Mouse (Mus musculus) forebrain, embryonic 12.5 days (tissue): ENCODE results near the gene Camk2g. TPM values are rescaled to one million over a fixed set of nuclear protein-coding genes. Genes with fewer than 3 reads are reported as not detected.
A peak's percentile ranks its signal among the peaks of the same experiment; 100 is the strongest.

Experiments used
- ATAC-seq: fragments of 200-750 bp; cut with Nextera tagmentation; 2 replicates; pipeline ENCODE4 v1.8.0; 2017; ENCODE audit warnings: moderate TSS enrichment; ENCODE audit not compliant: low FRiP score
- H3K27ac ChIP-seq: fragments of 300-500 bp; sonication (generic); 2 replicates; pipeline ENCODE4 v1.5.1; 2016; ENCODE audit warnings: mild to moderate bottlenecking
- H3K27me3 ChIP-seq: fragments of 300-500 bp; sonication (generic); 2 replicates; pipeline ENCODE4 v1.6.1; 2016; ENCODE audit warnings: mild to moderate bottlenecking
- H3K36me3 ChIP-seq: fragments of 300-500 bp; sonication (generic); replicated peaks from 2 replicates; pipeline ENCODE4 v1.6.1; 2016; ENCODE audit warnings: mild to moderate bottlenecking
- H3K4me1 ChIP-seq: fragments of 300-500 bp; sonication (generic); 2 replicates; pipeline ENCODE4 v1.6.1; 2016
- H3K4me2 ChIP-seq: fragments of 300-500 bp; sonication (generic); 2 replicates; pipeline ENCODE4 v1.6.1; 2016; ENCODE audit warnings: mild to moderate bottlenecking, moderate library complexity
- H3K4me3 ChIP-seq: fragments of 300-500 bp; sonication (generic); replicated peaks from 2 replicates; pipeline ENCODE4 v1.5.1; 2016; ENCODE audit warnings: mild to moderate bottlenecking
- H3K9ac ChIP-seq: fragments of 300-500 bp; sonication (generic); 2 replicates; pipeline ENCODE4 v1.6.1; 2016; ENCODE audit warnings: mild to moderate bottlenecking
- H3K9me3 ChIP-seq: fragments of 300-500 bp; sonication (generic); 2 replicates; pipeline ENCODE4 v1.6.1; 2016
- WGBS: fragments of 180-500 bp; shearing (Covaris S2); methylation state at CpG from one replicate; pipeline ENCODE4 v1.1.7; 2016; 5-methylcytosine and 5-hydroxymethylcytosine counted together
- polyA plus RNA-seq: library from polyadenylated mRNA; unstranded; fragments of >200 nt; fragmentation: Nextera tagmentation; extraction: Ambion mirVana; gene quantifications from 2 replicates; pipeline ENCODE4 v1.2.1, GENCODE M21; 2016

The Camk2g gene
- polyA plus RNA-seq, 1 experiment from 2014 or later: 60.4 TPM

- Histone ChIP-seq H3K9me3 (no peaks in the 10 kb centered on the region), H3K36me3 (peaks cover 24% of the 10 kb centered on the region), H3K9ac (peak within 1 kb of the TSS; percentile 83), H3K4me1 (peaks cover 42% of the 10 kb centered on the region), H3K4me3 (peak within 1 kb of the TSS; percentile 80), H3K27me3 (no peaks in the 10 kb centered on the region), H3K4me2 (peak within 1 kb of the TSS; percentile 70), H3K27ac (peak within 1 kb of the TSS; percentile 93)
- peak; percentile 75 for ATAC-seq
- WGBS: under 1% methylated on average over 61 of the region's 61 CpGs
These were observed 91.0 kb downstream of the Camk2g start, which contains the start of gene Chchd1 for GRCm38 (mm10) chr14:20702741-20703381. Chchd1 (plus strand) TSS chr14:20703006.

GRCm38 (mm10) chr14:20702096-20702740 lies 91.7 kb downstream of the Camk2g start:
- peak; percentile 3; the same call in 1 of the 2 replicates for ATAC-seq
- 17% methylated on average over 15 of the region's 15 CpGs for WGBS
- peak overlapping the region; percentile 70 for H3K4me2 ChIP-seq
- peaks cover 24% of the 10 kb centered on the region for H3K36me3 ChIP-seq
- H3K4me1 ChIP-seq: peaks cover 47% of the 10 kb centered on the region
- H3K27ac ChIP-seq: peak overlapping the region; percentile 93
- H3K4me3 ChIP-seq: peak overlapping the region; percentile 80
- H3K27me3 ChIP-seq: no peaks in the 10 kb centered on the region
- H3K9ac ChIP-seq: peak overlapping the region; percentile 83
- H3K9me3 ChIP-seq: no peaks in the 10 kb centered on the region

DNA sequence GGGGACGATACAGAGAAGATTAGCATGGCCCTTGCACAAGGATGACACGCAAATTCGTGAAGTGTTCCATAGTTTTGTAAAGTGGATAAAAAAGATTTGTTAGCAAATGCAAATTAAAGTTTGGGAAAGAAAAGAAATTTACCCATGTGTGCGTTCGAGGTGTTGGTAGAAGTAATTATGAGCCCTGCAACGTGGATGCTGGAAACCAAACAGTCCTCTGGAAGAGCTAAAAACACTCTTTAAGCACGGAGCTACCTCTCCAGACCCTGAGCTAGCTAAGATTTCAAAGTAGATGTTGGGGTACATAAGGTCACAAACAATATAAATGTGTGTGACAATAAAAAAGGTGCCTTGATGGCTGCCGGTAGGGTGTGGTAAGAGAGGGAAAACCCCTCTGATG lies 92.3 kb downstream of the Camk2g start:
- no peaks in the 10 kb centered on the region for H3K9me3 ChIP-seq
- peaks cover 53% of the 10 kb centered on the region for H3K4me1 ChIP-seq
- ATAC-seq: no peak

DNA sequence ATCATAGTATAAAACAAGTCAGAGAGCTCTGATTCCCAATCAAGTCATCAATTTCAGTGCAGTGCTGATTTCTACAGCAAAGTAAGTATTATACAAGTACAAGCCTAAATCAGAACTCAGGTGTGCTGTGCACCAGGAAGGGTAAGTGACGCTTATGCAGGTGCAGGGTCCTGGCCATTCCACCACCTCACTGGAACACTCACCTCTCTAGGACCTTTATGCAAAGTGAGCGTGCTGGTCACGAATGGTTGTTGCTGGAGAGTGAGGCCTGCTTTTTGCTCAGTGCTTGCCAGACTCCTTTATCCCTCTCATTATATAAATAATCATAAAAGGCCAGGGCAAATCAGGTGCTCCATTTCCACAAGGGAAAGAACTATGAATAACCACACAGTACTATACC lies 93.5 kb downstream of the Camk2g start:
- Histone ChIP-seq H3K4me2 (no peak overlapping the region; the same call in 1 of the 2 replicates), H3K9me3 (no peaks in the 10 kb centered on the region), H3K36me3 (peaks cover 21% of the 10 kb centered on the region), H3K9ac (no peak overlapping the region), H3K27ac (no peak overlapping the region), H3K27me3 (no peaks in the 10 kb centered on the region), H3K4me1 (peaks cover 64% of the 10 kb centered on the region), H3K4me3 (no peak overlapping the region)
- WGBS: 91% methylated on average over 3 of the region's 3 CpGs
- no peak for ATAC-seq

More for the DNA sequence above, 92.3 kb downstream of the Camk2g start:
- Histone ChIP-seq H3K9ac (peak overlapping the region; percentile 83; the same call in 1 of the 2 replicates), H3K27me3 (no peaks in the 10 kb centered on the region), H3K36me3 (peaks cover 24% of the 10 kb centered on the region), H3K4me2 (peak overlapping the region; percentile 70), H3K4me3 (peak overlapping the region; percentile 80), H3K27ac (no peak overlapping the region)
- 90% methylated on average over 8 of the region's 8 CpGs for WGBS

DNA sequence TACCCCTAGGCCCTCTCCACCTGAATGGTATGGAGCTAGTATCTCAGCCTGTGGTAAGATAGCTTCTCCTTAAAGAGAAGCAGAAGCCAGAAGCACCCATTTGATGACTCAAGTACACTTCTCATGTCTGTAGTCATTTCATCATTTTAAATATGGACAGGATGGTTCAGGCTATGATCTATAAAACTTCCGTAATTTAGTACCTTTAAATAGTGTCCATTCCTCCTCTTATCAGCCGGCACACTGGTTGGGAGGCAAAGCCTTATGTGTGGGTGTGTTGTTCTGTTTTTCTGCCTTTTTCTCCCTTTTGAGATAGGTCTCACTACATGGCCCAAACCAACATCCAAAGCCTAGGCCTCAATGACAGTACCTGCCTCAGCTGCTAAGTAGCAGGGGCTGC lies 95.4 kb downstream of the Camk2g start:
- H3K36me3 ChIP-seq: peaks cover 16% of the 10 kb centered on the region
- no peaks in the 10 kb centered on the region for H3K27me3 ChIP-seq
- no peak overlapping the region for H3K9ac ChIP-seq
- H3K9me3 ChIP-seq: no peaks in the 10 kb centered on the region
- no peak for ATAC-seq
- WGBS: 92% methylated on average over 2 of the region's 2 CpGs
- no peak overlapping the region for H3K27ac ChIP-seq
- peaks cover 65% of the 10 kb centered on the region for H3K4me1 ChIP-seq
- 0 out of 2 replicates have a peak overlapping the region, but pooled peaks have one; percentile 68 for H3K4me2 ChIP-seq
- no peak overlapping the region for H3K4me3 ChIP-seq

DNA sequence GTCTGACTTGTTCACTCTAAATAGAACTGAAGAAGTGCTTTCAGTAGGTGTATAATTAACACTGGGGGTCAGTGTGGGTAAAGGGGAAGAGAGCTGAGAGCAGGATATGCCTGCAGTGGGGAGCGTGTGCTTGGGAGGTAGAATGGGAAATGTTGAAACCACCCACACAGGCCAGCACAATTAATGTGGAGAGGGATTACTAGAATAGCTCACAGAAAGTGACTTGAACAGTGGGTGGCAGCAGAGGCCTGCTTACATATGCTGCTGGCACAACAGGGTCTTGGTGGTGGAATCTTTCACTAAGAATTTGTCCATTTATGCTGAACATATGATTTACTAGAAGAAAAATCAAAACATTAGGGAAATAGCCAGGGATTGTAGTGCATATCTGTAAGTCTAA lies 96.9 kb downstream of the Camk2g start:
- Histone ChIP-seq H3K4me2 (peak overlapping the region; percentile 68), H3K27ac (peak overlapping the region; percentile 9; the same call in 1 of the 2 replicates), H3K27me3 (no peaks in the 10 kb centered on the region), H3K4me1 (peaks cover 62% of the 10 kb centered on the region), H3K4me3 (peak overlapping the region; percentile 81), H3K9ac (peak overlapping the region; percentile 85), H3K36me3 (peaks cover 31% of the 10 kb centered on the region), H3K9me3 (no peaks in the 10 kb centered on the region)
- ATAC-seq: no peak
- 6% methylated on average over 1 of the region's 1 CpGs for WGBS

DNA sequence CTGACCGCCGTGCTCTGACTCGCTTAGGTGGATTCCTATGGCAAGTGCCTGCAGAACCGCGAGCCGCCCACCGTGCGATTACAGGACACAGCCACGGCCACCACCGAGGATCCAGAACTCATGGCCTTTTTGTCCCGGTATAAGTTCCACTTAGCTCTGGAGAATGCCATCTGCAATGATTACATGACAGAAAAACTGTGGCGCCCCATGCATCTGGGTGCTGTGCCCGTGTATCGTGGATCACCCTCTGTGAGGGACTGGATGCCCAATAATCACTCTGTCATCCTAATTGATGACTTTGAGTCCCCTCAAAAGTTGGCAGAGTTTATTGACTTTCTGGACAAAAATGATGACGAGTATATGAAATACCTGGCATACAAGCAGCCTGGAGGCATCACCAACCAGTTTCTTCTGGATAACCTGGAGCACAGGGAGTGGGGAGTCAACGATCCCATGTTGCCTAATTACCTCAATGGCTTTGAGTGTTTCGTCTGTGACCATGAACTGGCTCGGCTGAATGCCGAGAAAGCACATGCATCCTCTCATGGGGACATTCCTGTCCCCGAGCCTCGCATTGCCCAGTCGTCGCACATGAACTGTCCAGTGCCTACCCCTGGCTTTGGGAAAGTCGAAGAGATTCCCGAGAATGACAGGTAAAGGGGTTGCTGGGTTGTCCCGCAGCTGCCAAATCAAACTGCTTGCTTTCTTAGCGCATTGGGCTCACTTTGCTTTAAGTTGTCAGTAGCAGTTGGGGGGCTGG lies 97.9 kb downstream of the Camk2g start:
- Histone ChIP-seq H3K27me3 (no peaks in the 10 kb centered on the region), H3K4me2 (peak overlapping the region; percentile 68), H3K27ac (peak overlapping the region; percentile 96), H3K9me3 (no peaks in the 10 kb centered on the region), H3K36me3 (peaks cover 42% of the 10 kb centered on the region), H3K9ac (peak overlapping the region; percentile 85), H3K4me1 (peaks cover 53% of the 10 kb centered on the region), H3K4me3 (peak overlapping the region; percentile 81)
- no peak for ATAC-seq
- WGBS: 17% methylated on average over 27 of the region's 27 CpGs

DNA sequence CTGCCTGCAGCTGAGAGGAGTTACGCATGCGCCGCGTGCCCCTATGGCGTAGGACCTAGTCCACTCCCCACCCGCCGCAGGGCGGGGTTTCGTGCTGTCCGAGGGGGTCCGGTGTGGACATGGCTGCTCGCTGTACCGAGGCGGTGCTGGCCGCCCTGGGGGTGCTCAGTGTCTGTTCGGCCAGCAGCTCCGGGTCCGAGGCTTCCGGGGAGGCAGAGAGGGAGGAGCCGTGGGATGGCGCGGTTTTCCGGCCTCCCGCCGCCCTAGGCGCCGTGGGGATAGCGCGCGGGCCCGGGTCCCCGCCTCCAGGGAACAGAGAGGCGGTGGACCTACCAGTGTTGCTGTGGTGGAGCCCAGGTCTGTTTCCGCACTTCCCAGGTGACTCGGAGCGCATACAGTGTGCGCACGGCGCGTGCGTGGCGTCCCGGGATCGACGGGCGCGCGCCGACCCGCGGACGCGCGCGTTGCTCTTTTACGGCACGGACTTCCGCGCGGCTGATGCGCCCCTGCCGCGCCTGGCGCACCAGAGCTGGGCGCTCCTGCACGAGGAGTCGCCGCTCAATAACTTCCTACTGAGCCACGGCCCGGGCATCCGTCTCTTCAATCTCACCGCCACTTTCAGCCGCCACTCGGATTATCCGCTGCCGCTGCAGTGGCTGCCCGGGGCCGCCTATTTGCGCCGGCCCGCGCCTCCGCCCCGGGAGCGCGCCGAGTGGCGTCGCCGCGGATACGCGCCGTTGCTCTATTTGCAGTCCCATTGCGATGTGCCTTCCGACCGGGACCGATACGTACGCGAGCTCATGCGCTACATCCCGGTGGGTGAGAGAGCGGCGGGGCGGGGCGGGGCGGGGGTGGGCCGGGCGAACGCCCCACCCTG lies 98.8 kb downstream of the Camk2g start, which contains the start of gene Fut11:
Fut11 (plus strand) TSS at position 85 of the 877 bp plus-strand sequence.
- peak within 1 kb of the TSS; percentile 81 for H3K4me3 ChIP-seq
- peaks cover 49% of the 10 kb centered on the region for H3K36me3 ChIP-seq
- ATAC-seq: peak; percentile 92

DNA sequence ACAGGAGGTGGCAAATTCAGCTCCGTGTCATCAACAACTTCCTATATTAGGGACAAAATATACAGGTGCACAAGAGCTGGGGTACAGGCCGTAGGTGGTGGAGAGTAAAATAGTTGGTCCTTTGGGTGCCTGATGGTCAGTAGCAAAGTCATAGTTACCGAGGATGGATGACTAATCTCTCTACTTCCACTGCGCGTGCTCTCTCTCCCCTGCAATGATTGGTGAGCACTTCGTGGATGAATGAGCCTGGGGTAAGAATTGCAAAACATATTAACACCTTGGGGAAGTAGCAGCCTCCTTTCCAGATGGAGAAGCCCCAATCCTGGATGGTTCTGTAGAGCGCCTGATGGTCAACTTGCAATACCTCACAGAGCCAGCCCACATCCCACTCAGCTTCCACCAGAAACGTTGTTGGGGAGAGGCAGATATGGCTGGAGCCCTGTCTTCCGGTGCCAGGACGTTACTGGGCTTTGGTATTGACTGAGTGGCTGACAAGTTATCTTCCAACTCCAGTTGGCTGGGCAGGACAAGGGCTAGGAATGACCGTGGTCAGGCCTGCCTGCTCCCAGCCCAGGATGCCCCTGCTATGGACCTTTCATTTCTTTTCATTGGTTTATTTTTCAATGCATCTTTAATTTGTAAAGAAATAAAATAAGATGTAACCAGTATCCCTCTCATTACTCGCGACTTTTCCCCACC lies 99.6 kb downstream of the Camk2g start:
- Histone ChIP-seq H3K36me3 (peaks cover 57% of the 10 kb centered on the region), H3K27ac (peak overlapping the region; percentile 96)
- WGBS: 50% methylated on average over 13 of the region's 13 CpGs

More for the DNA sequence above, 98.8 kb downstream of the Camk2g start, which contains the start of gene Fut11:
- peaks cover 47% of the 10 kb centered on the region for H3K4me1 ChIP-seq
- no peaks in the 10 kb centered on the region for H3K9me3 ChIP-seq
- WGBS: under 1% methylated on average over 111 of the region's 111 CpGs
- no peaks in the 10 kb centered on the region for H3K27me3 ChIP-seq
- peak within 1 kb of the TSS; percentile 85 for H3K9ac ChIP-seq
- peak within 1 kb of the TSS; percentile 96 for H3K27ac ChIP-seq
- H3K4me2 ChIP-seq: peak within 1 kb of the TSS; percentile 68

DNA sequence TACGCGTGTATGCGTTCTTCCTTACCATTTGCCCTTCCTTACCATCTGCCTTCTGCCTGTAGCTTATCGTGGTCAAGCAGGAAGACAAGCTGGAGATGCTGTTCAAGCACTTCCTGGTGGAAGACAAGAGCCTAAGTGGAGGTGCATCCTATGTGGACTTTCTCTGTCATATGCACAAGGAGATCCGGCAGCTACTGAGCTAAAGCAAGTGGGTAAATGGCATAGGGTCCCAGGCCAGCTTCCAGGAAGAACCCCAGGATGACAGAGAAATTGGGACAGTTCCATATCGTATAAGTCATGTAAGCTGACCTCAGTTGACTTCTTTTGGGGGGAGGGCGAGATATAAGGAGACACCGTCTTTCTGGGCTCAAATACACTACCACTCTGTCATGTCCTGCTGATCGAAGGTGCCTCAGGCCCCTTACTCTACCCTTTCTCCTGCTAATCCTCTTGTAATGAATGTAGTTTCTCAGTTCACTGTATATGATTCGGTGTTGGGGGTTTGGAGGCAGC lies 100.2 kb downstream of the Camk2g start:
- Histone ChIP-seq H3K36me3 (peaks cover 61% of the 10 kb centered on the region), H3K4me3 (no peak overlapping the region)

More for the DNA sequence above, 99.6 kb downstream of the Camk2g start:
- peak overlapping the region; percentile 68 for H3K4me2 ChIP-seq
- peak overlapping the region; percentile 85 for H3K9ac ChIP-seq
- no peaks in the 10 kb centered on the region for H3K9me3 ChIP-seq
- H3K4me3 ChIP-seq: peak overlapping the region; percentile 81
- H3K4me1 ChIP-seq: peaks cover 42% of the 10 kb centered on the region
- H3K27me3 ChIP-seq: no peaks in the 10 kb centered on the region
- peak; percentile 58 for ATAC-seq

DNA sequence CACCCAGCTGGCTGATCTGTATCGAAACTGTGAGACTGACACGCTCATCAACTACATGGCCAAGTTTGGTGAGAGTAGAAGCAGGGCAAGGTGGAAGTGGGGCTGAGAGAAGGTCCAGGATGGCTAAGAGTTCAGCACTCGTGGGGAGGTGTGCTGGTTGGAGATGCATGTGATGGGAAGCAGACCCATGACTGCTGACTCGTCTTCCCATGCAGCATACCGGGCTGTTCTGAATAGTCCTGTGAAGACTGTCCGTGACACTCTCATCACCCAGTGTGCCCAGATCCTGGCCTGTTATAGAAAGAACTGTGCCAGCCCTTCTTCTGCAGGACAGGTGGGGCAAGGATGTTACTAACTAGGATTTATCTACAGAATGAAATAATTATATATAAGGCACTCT lies 102.1 kb downstream of the Camk2g start:
- no peak overlapping the region for H3K4me3 ChIP-seq
- no peaks in the 10 kb centered on the region for H3K27me3 ChIP-seq
- H3K9ac ChIP-seq: no peak overlapping the region
- H3K4me1 ChIP-seq: peaks cover 19% of the 10 kb centered on the region
- 95% methylated on average over 6 of the region's 6 CpGs for WGBS
- no peak overlapping the region for H3K4me2 ChIP-seq
- H3K36me3 ChIP-seq: peaks cover 73% of the 10 kb centered on the region
- no peaks in the 10 kb centered on the region for H3K9me3 ChIP-seq
- no peak overlapping the region for H3K27ac ChIP-seq
- no peak for ATAC-seq

More for the DNA sequence above, 100.2 kb downstream of the Camk2g start:
- H3K9ac ChIP-seq: no peak overlapping the region
- no peak for ATAC-seq
- peaks cover 36% of the 10 kb centered on the region for H3K4me1 ChIP-seq
- 94% methylated on average over 10 of the region's 10 CpGs for WGBS
- H3K27ac ChIP-seq: no peak overlapping the region
- no peak overlapping the region for H3K4me2 ChIP-seq
- no peaks in the 10 kb centered on the region for H3K9me3 ChIP-seq
- H3K27me3 ChIP-seq: no peaks in the 10 kb centered on the region
